Mouse (Mus musculus) liver, embryonic 14.5 days (tissue): ENCODE results near the gene Hectd2. TPM values are rescaled to one million over a fixed set of nuclear protein-coding genes. Genes with fewer than 3 reads are reported as not detected.

Experiments
- ATAC-seq: fragments of 200-750 bp; cut with Nextera tagmentation; 2 replicates; pipeline ENCODE4 v1.8.0; 2017; ENCODE audit warnings: moderate number of reproducible peaks, mild to moderate bottlenecking, moderate library complexity; ENCODE audit not compliant: insufficient read depth
- DNase-seq, 3 experiments: peaks; one replicate each; pipeline ENCODE4 v3.0.0-alpha.2; 2012 to 2013; ENCODE audit warnings: low read depth in 3 of 3, low spot score in 3 of 3
- H3K27ac ChIP-seq: fragments of 300-500 bp; sonication (generic); 2 replicates; pipeline ENCODE4 v1.5.1; 2014; ENCODE audit warnings: moderate library complexity, mild to moderate bottlenecking, control low read depth, inconsistent platforms
- H3K27me3 ChIP-seq: fragments of 300-500 bp; sonication (generic); 2 replicates; pipeline ENCODE4 v1.6.1; 2014; ENCODE audit warnings: mild to moderate bottlenecking, low read length, moderate library complexity; ENCODE audit not compliant: control insufficient read depth, insufficient read depth
- H3K36me3 ChIP-seq: fragments of 300-500 bp; sonication (generic); replicated peaks from 2 replicates; pipeline ENCODE4 v1.6.1; 2014; ENCODE audit warnings: low read depth; ENCODE audit not compliant: control insufficient read depth, insufficient read depth
- H3K4me1 ChIP-seq, 2 experiments: fragments of 200-500 bp in 1 of 2; fragments of 300-500 bp in 1 of 2; sonication (generic) in 1 of 2; replicated peaks; 2 replicates each; pipeline ENCODE4 v1.6.1; 2012 to 2014; ENCODE audit warnings: antibody characterized with exemption in 1 of 2, inconsistent platforms in 1 of 2, low read length in 1 of 2; ENCODE audit not compliant: control insufficient read depth in 2 of 2, insufficient read depth in 2 of 2
- H3K4me2 ChIP-seq: fragments of 300-500 bp; sonication (generic); 2 replicates; pipeline ENCODE4 v1.6.1; 2014; ENCODE audit warnings: low read depth, mild to moderate bottlenecking, control low read depth, moderate library complexity
- H3K4me3 ChIP-seq, 2 experiments: fragments of 200-500 bp in 1 of 2; fragments of 300-500 bp in 1 of 2; sonication (generic) in 1 of 2; 2 replicates each; pipeline ENCODE4 v1.5.1; 2012 to 2014; ENCODE audit warnings: low read depth in 2 of 2, low read length in 2 of 2, mild to moderate bottlenecking in 2 of 2, control low read depth in 1 of 2, inconsistent platforms in 1 of 2, moderate library complexity in 1 of 2; ENCODE audit not compliant: insufficient read depth in 1 of 2
- H3K9ac ChIP-seq: fragments of 300-500 bp; sonication (generic); replicated peaks from 2 replicates; pipeline ENCODE4 v1.6.1; 2014; ENCODE audit warnings: mild to moderate bottlenecking, control low read depth, moderate library complexity
- H3K9me3 ChIP-seq: fragments of 300-500 bp; sonication (generic); 2 replicates; pipeline ENCODE4 v1.6.1; 2016; ENCODE audit warnings: low read length, mixed read lengths; ENCODE audit not compliant: control insufficient read depth
- CTCF ChIP-seq: IDR thresholded peaks from 2 replicates; pipeline ENCODE4 v1.5.1; 2016; ENCODE audit warnings: antibody characterized with exemption, low read depth, control low read depth
- EP300 ChIP-seq: IDR thresholded peaks from 2 replicates; pipeline ENCODE4 v1.6.1; 2016; ENCODE audit warnings: antibody characterized with exemption, low read depth
- WGBS: fragments of 180-500 bp; shearing (Covaris S2); extraction: QIAGEN DNeasy Blood & Tissue Kit; methylation state at CpG from one replicate; pipeline ENCODE4 v1.1.7; 2014; ENCODE audit not compliant: insufficient replicate concordance; 5-methylcytosine and 5-hydroxymethylcytosine counted together
- polyA plus RNA-seq, 2 experiments: library from polyadenylated mRNA; depleted of rRNA in 1 of 2; stranded (reverse) in 1 of 2; unstranded in 1 of 2; fragments of >200 nt; fragmentation: Nextera tagmentation in 1 of 2; extraction: Ambion mirVana in 1 of 2; gene quantifications; 2 replicates each; pipeline versions ENCODE4 v1.2.1 to v1.2.3; 2012 to 2014

Gene Hectd2
- polyA plus RNA-seq, 2 experiments, result 0.36 to 0.39 TPM

DNA sequence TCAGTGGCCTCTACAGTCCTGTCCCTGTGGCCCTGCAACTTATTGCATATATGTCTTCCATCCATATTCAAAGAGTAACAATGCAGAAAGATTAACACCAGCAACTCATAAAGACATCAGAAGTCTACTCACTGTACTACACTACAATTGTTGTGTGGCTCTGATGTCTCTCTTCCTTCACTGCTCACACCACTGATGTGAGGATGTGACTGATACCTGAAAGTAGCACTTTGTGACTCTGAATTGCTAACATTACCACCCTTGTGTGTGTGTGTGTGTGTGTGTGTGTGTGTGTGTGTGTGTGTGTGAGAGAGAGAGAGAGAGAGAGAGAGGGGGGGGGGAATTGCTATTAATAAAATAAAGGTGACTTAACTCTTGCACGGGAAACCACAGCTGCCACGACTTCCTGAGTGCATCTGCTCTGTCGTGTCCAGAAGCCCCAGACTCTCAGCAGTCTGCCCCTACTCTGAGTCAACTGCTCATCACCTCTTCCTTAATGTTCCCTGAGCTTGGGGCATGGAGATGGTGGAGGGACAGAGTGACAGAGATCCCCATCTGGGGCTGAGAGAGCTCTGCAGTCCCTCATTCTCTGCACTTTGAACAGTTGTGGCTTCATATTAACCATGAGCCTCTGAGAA, 31.8 kb upstream of the Hectd2 start:
- no peak overlapping the region for H3K9ac ChIP-seq
- no peak for ATAC-seq

DNA sequence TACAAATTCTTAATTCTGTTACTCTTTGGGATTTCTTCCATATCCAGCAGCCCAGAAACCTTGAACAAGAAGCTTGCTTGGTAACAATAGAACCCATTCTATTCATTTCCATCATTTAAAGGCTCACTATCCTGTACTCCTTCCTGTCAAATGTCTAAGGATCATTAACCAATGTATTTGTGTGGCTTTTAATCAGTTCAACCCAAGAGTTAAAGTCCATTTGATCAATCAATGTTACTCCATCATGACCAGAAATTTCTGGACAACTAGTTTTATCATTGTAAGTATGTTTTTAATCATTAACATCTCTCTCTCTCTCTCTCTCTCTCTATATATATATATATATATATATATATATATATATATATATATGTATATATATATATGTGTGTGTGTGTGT, 29.4 kb upstream of the Hectd2 start:
- no peaks in the 10 kb centered on the region for H3K36me3 ChIP-seq
- ATAC-seq, result no peak
- TF ChIP-seq CTCF, result no peak
- TF ChIP-seq EP300, result no peak
- no peak overlapping the region for H3K9ac ChIP-seq
- no peaks in the 10 kb centered on the region for H3K27me3 ChIP-seq
- no peak overlapping the region for H3K4me2 ChIP-seq
- no peak for DNase-seq
- H3K4me1 ChIP-seq, result no peaks in the 10 kb centered on the region
- no peak overlapping the region for H3K4me3 ChIP-seq
- no peaks in the 10 kb centered on the region for H3K9me3 ChIP-seq
- no peak overlapping the region for H3K27ac ChIP-seq

More for the DNA sequence above, 31.8 kb upstream of the Hectd2 start:
- Histone ChIP-seq H3K27ac (no peak overlapping the region), H3K9me3 (no peaks in the 10 kb centered on the region), H3K36me3 (no peaks in the 10 kb centered on the region), H3K4me3 (no peak overlapping the region), H3K4me1 (peaks cover 0 to 4% of the 10 kb centered on the region in 2 experiments; a peak in 3 of 4 replicates), H3K4me2 (no peak overlapping the region), H3K27me3 (no peaks in the 10 kb centered on the region)
- TF ChIP-seq EP300, result no peak
- WGBS, result 2% methylated on average over 3 of the region's 3 CpGs
- DNase-seq, result no peak

GRCm38 (mm10) chr19:36533082-36533481, 21.4 kb upstream of the Hectd2 start:
- Histone ChIP-seq H3K27me3 (no peaks in the 10 kb centered on the region), H3K9ac (no peak overlapping the region), H3K4me3 (no peak overlapping the region), H3K4me1 (peaks cover 0 to 12% of the 10 kb centered on the region in 2 experiments; a peak in 2 of 4 replicates), H3K27ac (no peak overlapping the region), H3K9me3 (no peaks in the 10 kb centered on the region), H3K36me3 (no peaks in the 10 kb centered on the region), H3K4me2 (no peak overlapping the region)
- ATAC-seq (no peak), DNase-seq (no peak)
- WGBS, result 37% methylated on average over 5 of the region's 5 CpGs
- TF ChIP-seq EP300 (no peak), CTCF (peak; percentile 60)

- TF ChIP-seq CTCF (no peak), EP300 (no peak)
- DNase-seq (no peak), ATAC-seq (no peak)
- Histone ChIP-seq H3K9me3 (no peaks in the 10 kb centered on the region), H3K27me3 (no peaks in the 10 kb centered on the region), H3K4me3 (no peak overlapping the region), H3K36me3 (no peaks in the 10 kb centered on the region), H3K4me2 (peak overlapping the region; percentile 0; the same call in 1 of the 2 replicates), H3K4me1 (peaks cover 0 to 12% of the 10 kb centered on the region in 2 experiments; a peak in 2 of 4 replicates), H3K9ac (no peak overlapping the region), H3K27ac (no peak overlapping the region)
- WGBS, result 14% methylated on average over 17 of the region's 17 CpGs
These were observed 20.3 kb upstream of the Hectd2 start for GRCm38 (mm10) chr19:36534011-36534765.

DNA sequence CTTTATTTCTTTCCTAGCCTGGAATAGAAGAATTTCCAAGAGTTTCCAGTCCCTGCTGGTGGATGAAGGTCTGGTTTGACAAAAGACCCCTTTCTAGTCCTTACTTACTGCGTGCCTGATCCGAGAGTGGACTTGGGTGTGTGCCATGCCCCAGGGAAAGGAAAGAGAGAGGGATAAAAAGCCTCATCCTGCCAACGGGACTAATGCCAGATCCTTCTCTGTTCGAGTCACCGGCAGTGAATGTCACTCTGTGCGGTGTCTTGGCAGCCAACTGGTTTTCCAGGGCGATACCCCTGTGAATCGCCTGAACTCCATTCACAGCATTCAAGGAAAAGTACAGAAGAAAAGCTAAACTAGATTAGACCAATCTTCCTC, 19.7 kb upstream of the Hectd2 start:
- WGBS, result 43% methylated on average over 8 of the region's 8 CpGs
- no peak for TF ChIP-seq CTCF
- no peak for TF ChIP-seq EP300
- Histone ChIP-seq H3K27ac (no peak overlapping the region), H3K4me3 (no peak overlapping the region), H3K4me1 (peaks cover 0 to 12% of the 10 kb centered on the region in 2 experiments; a peak in 2 of 4 replicates), H3K36me3 (no peaks in the 10 kb centered on the region), H3K9ac (no peak overlapping the region), H3K4me2 (no peak overlapping the region; the same call in 1 of the 2 replicates), H3K9me3 (no peaks in the 10 kb centered on the region), H3K27me3 (no peaks in the 10 kb centered on the region)
- no peak for ATAC-seq
- no peak for DNase-seq
